Mouse (Mus musculus): Measurements from ENCODE around the gene Trim61.

The Trim61 gene

DNA sequence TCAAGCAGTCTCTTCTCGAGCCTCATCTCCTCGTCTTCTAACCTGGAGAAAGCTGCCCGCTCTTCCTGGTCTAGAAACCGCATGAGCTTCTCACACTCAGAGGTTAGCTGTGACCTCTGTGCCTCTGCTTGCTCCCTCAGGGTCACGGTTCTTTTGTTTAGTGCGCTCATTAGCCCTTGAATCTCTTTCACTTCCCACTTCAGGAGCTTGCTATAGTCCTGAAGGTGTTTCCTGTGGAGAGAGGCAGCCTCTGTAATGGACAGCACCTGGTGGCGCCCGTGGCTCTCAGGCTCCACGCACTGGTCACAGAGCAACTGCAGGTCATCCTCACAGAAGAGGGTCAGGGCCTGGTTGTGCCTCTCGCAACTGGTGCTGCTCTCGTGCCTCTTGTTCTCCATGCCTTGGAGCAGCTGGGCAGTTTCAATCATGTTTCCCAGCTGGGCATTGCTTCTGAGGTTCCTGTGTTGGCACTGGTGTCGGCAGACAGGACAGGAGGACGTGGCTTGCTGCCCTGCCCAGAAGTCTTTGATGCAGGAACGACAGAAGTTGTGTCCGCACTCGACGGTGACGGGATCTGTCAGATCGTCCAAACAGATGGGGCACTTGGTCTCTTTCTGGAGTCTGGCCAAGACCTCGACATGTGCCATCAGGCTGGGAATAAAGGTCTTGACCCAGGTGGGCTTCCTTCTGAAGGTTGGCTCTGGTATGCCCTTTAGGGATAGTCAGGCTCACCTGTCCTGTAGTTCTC lies 35.0 kb downstream of the Trim61 start:
- DNase-seq: no peak

All from lung, adult 18-20 months (tissue).